Mouse (Mus musculus): ENCODE results near the gene Chrne. TPM values are rescaled to one million over a fixed set of nuclear protein-coding genes. Genes with fewer than 3 reads are reported as not detected.
A peak's percentile ranks its signal among the peaks of the same experiment; 100 is the strongest.

Gene Chrne
- total RNA-seq (2021), result not detected

DNA sequence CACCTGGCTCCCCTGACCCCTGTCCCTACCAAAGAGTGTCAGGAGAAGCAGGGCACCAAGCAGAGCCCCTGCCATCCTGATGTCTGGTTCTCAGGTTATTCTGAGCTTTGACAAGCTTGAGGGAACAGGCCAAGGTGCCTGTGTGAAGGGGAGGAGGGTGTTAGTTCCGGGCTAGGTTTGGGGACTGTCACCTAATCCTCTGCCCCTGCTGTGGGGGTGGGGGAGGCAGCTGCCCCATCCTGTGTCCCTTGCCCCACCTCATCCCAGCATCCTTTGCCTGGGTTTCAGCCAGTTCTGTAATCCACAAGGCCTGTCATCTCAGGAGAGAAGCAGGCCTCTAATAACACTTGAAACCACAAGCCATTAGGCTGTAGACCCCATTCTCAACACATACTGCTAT lies at the start of gene Chrne:
Gene Chrne, minus strand, starts transcription at position 116 of the 400 bp plus-strand sequence.
- intact Hi-C loops (cut with DNase I), result no loop called here
- DNase-seq (ENCODE audit: low spot score), result no peak

DNA sequence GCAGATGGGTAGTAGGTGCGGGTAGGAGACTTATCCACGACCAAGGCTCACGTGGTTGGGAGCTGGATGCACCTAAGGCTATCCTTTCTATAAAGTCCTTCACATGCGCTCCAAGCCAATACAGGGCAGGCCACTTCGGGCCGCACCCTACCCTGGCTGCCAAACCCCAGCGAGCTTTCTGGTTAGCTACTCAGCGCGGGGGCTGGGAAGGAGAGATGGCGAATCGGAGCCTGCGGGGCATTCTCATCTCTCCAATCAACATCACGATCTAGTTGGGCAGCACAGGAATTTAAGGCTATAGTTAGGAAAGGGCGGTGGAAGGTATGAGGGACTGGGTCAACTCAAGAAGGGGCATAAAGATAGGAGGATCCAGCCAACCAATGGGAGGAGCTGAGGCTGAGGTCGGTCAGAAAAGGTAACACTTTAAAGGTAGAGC lies 49.3 kb upstream of the Chrne start:
- intact Hi-C loops (cut with DNase I), result loop anchor here (2.0 kb wide), 1 partner anchor 14 kb away; the partner anchor contains the start of gene Pfn1
- no peak for DNase-seq (ENCODE audit: low spot score)

DNA sequence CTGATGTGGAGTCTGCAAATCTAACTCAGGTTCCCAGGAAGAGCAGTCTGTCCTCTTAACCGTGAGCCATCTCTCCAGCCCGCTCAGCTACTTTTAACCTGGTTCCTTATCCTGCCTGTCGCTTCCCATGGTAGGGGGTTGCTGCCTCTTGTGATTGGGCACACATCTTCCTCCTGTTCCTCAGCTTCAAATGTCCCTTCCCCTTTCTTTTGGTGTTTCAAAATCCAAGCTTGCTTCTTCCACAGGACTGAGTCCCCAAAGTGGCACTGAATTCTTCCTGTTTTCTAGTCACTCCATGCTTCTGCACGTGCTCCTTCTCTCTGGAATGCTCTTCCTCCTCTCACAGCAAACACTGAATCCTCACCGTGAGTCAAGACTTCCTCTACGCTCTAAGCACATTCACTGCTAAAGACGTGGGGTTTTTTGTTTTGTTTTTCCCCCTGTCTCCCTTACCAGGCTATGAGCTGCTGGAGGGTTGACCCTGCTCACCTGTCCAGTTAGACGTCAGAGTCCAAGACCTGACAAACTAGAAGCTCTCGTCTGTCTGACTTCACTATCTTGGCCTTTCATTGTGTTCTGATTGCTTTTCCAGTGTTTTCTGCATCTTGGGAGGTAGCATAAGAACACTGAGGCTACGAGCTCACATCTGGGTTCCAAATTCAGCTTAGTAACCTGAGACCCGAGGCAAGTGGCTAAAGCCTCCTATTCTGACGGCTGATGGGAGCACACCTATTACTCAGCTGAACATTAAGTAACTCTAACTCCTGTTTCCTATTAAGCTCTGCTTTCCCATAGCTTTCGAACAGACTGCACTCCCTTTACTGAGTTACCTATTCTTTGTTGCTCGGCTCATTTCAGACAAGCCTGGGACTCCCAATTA lies 48.5 kb upstream of the Chrne start:
- intact Hi-C loops (cut with DNase I), result loop anchor here (2.0 kb wide), 1 partner anchor 13 kb away; the partner anchor contains the start of gene Pfn1
- DNase-seq (ENCODE audit: low spot score), result no peak

DNA sequence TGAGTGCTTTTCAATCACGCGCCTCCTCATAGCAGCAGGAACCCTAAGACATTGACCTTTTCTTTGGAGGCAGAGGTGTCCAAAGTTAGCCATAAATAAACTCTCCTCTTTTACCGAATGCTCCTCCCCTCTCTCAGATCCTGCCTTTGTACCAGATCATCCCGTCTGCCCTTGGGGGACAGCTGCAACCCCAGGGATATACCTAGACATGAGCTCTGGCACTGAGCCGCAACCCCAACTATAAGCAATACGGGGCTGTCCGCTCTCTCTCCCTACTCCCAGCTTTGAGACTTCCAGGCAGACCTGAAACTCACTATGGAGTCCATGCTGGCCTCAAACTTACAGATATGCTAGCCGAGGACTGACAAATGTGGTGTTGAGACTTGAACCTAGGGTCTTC lies 47.7 kb upstream of the Chrne start:
- intact Hi-C loops (cut with DNase I), result no loop called here
- DNase-seq (ENCODE audit: low spot score), result no peak

DNA sequence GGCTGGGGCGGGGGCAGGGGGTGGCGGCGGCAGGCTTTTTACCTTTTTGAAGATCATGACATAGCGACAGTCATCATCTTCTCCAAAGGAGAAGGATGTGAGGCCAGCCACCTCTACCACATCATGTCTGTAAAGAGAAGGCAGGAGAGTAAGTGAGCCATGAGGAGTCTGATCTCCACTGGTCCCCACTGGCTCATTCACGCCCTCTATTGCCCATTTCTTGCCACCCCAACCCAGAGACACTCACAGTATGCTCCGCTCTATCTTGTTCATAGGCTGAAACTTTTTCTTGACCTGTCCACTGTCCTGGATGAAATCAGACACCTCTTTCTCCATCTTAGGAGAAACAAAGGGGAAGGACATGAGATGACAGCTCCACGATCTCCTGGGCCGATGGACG lies 45.7 kb upstream of the Chrne start:
- intact Hi-C loops (cut with DNase I), result no loop called here
- DNase-seq (ENCODE audit: low spot score), result no peak

DNA sequence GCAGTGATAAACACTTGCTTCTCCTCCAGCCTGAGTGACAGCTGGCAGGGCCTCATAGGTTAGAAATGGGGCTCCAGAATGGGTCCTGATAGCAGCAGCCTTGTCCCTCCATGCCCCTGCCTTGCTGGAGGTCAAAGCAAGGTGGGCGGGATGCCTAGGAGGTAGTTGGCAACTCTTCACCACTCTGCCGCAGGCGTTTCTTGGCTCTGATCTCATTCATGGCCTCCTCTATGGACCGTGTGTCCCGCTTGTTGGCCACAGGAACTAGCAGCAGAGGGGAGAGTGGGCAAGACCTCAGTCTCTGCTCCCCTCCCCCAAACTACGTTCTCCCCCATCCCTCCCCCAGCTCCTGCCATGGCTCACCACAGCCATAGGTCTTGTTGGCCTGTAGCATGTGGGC lies 44.9 kb upstream of the Chrne start:
- intact Hi-C loops (cut with DNase I), result no loop called here

DNA sequence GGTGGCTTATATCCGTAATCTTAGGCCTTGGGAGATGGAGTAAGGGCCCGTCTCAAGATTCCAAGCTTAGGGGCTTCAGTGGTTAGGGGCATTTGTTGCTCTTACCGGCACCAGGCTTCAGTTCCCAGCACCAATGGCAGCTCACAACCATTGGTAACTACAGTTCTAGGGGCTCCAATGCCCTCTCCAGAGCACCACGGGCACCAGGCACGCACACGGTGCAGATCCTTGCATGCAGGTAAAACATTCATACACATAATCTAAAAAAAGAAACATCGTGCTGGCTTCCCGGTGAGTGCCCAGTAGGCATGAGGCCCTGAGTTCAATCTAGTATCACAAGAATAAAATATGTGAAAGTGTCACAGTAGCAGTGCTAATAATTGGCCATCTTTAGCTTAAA lies 44.1 kb upstream of the Chrne start:
- intact Hi-C loops (cut with DNase I), result no loop called here
- no peak for DNase-seq (ENCODE audit: low spot score)

More for the DNA sequence above, 44.9 kb upstream of the Chrne start:
- no peak for DNase-seq (ENCODE audit: low spot score)

DNA sequence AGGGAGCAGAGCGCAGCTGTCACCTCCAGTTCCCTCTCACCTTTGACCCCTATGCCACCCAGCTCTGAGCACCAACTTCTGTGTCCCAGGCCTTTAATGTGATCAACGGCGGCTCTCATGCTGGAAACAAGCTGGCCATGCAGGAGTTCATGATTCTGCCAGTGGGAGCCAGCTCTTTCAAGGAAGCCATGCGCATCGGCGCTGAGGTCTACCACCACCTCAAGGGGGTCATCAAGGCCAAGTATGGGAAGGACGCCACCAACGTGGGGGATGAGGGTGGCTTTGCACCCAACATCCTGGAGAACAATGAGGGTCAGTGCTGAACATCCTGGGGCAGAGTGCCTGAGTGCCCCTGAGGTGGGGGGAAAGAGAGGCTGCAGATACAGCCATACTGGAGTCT lies 41.6 kb upstream of the Chrne start:
- intact Hi-C loops (cut with DNase I), result no loop called here
- DNase-seq (ENCODE audit: low spot score), result no peak

DNA sequence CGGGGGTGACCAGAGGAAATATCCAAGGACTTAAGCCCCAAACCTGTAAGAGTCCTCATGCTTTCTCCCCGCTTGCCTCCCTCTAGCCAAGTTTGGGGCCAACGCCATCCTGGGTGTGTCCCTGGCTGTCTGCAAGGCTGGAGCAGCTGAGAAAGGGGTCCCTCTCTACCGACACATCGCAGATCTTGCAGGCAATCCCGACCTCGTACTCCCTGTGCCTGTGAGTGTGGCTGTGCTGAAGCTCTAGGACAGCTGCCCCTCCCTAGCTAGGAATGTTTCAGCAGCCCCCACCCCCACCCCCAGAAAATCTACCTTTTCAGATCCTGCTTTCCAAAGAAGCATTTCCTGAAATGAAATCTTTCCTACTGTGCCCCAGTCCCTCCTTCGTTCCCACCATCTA lies 39.9 kb upstream of the Chrne start:
- intact Hi-C loops (cut with DNase I), result loop anchor here (10.0 kb wide), 1 partner anchor 644 kb away; the partner anchor contains the start of genes Acadvl and Dlg4
- DNase-seq (ENCODE audit: low spot score), result no peak

DNA sequence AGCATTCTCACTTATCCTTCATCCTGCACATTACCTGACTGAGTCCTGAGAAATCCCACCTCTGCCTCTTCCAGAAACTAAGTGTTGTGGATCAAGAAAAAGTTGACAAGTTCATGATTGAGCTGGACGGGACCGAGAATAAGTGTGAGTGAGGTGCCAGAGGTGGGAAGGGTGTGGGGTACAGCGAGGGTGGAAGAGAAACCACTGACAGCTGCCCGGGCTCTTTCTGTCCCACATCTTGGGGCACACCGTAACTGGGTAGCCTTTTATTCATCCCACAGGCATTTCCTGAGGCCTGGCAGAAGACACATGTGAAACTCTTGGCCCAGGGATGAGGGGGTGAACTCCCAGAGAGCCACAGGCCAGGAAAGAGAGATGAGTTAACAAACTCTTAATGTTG lies 39.5 kb upstream of the Chrne start:
- DNase-seq (ENCODE audit: low spot score), result no peak
- intact Hi-C loops (cut with DNase I), result loop anchor here (10.0 kb wide), 1 partner anchor 644 kb away; the partner anchor contains the start of genes Acadvl and Dlg4

DNA sequence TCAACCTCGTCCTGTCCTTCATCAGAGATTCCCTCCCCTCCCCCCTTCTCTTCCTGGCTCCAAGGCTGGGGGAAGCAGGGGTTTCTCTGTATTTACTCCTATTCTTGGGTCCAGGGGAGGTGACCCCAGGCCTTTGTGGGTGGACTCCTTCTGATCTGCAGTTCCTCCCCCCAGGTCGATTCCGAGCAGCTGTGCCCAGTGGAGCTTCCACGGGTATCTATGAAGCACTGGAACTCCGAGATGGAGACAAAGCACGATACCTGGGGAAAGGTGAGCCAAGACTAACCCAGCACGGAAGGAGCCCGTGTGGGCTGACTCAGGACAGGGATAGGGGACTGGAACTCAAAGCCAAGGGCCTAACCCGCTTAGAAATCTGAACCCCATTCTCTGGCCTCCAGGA lies 39.0 kb upstream of the Chrne start:
- intact Hi-C loops (cut with DNase I), result loop anchor here (10.0 kb wide), 1 partner anchor 643 kb away; the partner anchor contains the start of genes Acadvl and Dlg4
- DNase-seq (ENCODE audit: low spot score), result no peak

DNA sequence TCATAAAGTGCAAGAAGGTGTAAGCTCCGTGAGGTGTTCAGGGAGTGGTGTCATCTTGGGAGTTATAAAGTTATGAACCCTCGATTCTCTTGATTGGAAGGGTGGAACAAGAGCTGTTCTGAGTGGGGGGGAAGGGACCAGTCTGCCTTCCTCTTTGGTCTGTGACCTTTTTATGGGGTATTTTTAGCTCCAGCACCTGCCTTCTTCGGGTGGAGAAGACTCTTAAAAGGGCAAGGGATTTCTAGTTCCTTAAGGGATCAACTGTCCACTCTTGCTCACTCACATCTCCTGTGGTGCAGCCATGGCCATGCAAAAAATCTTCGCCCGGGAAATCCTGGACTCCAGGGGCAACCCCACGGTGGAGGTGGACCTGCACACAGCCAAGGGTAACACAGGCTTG lies 38.6 kb upstream of the Chrne start:
- DNase-seq (ENCODE audit: low spot score), result no peak
- intact Hi-C loops (cut with DNase I), result loop anchor here (10.0 kb wide), 1 partner anchor 643 kb away; the partner anchor contains the start of genes Acadvl and Dlg4

DNA sequence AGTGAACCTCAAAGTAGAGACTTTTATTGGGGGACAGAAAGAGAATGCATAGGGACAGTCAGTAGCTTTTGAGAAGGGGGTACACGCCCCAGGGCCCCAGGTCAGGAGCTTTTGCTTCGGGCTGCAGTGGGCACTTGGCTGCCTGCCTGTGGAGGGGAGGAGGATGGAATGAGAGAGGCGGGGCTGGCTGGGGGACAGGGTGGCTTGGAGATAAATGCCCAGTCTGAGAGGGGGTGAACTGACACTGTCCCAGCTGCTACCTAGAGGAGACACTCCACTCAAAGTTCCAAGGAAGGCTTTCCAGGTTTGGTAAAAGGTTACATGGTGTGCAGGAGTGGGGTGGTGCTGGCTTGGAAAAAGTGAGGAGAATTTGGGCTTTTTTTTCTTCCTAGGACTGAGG lies 37.9 kb upstream of the Chrne start, which contains the start of gene Eno3:
Gene Eno3, plus strand, starts transcription at position 239 of the 400 bp plus-strand sequence.
- no peak for DNase-seq (ENCODE audit: low spot score)
- intact Hi-C loops (cut with DNase I), result loop anchor here (10.0 kb wide), 1 partner anchor 642 kb away; the partner anchor contains the start of genes Acadvl and Dlg4

DNA sequence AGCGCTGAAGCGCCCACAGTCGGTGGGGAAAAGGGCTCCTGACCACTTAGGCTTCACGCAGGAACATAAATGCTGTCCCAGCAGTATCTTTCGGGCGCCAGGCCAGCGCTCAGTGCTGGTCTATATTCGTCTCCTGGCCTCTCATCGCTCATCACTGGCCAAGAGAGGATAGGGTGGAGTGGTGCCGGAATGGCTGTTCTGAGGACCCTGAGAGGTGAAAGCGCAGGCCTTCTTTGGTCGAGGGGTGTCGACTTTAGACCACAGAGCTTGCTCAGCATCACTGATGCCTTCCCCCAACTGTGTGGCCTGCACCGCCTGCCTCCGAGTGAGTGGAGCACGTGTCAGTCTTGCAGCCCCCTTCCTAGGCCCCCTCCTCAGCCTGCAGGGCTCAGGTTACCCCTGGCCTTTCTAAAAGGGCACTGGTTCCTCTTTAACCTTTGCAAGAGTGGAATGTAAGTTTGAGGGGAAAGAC lies 37.5 kb upstream of the Chrne start:
- DNase-seq (ENCODE audit: low spot score), result peak; percentile 59
- intact Hi-C loops (cut with DNase I), result loop anchor here (10.0 kb wide), 1 partner anchor 642 kb away; the partner anchor contains the start of genes Acadvl and Dlg4

DNA sequence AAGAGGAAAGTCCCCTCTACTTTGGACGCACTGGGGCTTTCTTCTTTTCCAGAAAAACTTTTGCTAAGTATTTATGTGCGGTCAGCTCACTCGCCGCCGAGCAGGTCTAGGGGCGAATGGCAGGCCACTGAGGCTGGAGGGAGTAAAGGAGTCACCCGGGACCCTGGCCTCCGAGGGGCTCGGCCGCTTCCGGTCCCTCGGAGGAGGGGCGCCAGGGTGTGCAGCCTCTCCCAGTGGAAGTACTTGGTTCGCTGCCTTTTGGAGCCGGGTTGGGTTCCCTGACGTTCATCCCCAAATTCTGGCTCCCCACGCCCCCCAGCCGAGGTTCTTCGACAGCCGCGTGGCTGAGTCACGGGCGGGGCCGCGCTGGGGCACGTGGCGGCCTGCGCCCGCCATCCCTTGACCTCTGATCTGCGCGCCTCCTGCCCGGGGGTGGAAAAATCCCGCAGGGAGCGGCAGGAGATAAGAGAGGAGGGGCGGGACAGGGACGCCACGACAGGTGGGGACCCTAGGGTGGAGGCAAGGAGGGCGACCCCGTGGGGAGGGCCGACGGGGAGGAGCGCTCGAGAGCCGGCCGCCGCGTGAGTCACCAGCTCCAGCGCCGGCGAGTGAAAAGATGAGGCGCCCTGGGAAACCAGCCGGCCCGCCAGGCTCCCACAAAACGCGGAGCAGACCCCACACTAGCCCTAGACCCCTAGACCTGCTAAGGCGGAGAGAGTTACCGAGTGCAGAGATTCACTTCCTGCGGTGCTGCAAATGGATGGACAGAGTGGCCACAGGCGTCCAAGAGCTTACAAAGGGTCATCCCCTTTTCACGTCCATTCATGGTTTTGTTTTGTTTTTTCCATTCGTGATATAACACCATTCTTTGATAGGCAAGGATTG lies 36.8 kb upstream of the Chrne start:
- peak; percentile 67 for DNase-seq (ENCODE audit: low spot score)
- intact Hi-C loops (cut with DNase I), result loop anchor here (2.0 to 10.0 kb wide), 2 partner anchors 13 to 641 kb away; partner anchors contain the start of genes Acadvl, Dlg4 and Spag7

DNA sequence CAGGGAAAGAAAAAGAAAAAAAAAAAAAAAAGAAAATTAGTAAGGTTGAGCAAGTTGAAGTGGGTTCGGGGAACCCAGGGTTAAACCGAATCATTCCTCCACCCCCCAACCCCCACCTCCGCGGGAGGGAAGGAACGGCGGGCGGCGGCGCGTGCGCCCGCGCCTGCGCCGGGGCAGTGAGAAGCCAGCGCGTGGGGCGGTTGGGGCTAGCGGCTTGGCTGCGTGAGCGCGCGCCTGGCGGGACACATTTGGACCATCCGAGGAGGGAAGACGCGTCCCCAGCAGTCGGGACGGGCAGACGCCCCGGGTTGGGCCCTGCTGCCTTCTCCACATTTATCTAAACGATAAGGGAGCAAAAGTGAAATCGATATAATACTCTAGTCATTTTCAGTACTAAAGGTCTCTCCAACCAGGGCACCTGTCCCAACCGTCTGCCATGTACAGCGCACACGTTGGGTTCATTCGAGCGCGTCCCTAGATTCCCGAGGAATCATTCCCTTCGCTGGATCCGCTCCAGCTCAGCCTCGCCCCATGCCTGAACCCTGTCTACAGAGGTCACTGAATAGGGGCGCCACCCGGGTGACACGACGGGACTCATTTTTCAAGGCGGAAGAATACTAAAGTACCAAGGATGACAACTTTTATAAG lies 36.0 kb upstream of the Chrne start:
- DNase-seq (ENCODE audit: low spot score), result peak; percentile 71
- intact Hi-C loops (cut with DNase I), result loop anchor here (2.0 to 10.0 kb wide), 2 partner anchors 14 to 640 kb away; partner anchors contain the start of genes Acadvl, Dlg4 and Spag7

DNA sequence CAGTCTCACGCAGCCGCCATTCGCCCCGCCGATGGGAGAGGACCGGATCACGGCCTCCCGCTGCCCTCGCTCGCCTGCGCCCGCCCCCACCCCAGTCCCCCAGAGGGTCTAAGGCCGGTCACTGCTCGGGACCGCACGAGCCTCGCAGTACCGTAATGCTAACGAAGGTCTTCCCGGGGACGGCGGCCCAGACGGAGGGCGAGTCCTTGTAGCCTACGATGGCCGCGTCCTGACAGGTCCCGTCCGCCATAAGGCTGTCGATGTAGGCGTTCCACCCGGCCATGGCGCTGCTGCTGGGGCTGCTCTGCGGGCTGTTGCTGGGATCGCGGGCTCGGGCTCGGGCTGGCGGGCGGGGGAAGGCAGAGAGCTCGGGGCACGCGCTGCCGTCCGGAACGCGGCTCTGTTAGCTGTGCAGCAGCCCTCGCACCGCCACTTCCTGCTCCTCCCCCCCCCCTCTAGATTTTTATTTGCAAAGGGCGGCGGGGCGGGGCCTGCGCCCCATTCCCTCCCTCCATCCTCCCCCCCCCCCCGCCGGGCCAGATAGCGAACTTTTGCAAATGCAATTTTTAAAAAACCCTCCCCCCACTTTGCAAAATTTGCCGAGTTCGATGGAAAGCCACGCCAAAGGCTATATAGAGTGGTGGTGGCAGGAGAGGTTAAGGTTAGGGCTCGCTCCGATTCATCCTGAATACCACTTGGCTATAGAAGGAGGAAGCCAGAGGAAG lies 35.3 kb upstream of the Chrne start, which contains the start of gene Pfn1:
Gene Pfn1, minus strand, starts transcription at position 447 of the 725 bp plus-strand sequence.
- intact Hi-C loops (cut with DNase I), result loop anchor here (2.0 to 10.0 kb wide), 2 partner anchors 14 to 640 kb away; partner anchors contain the start of genes Acadvl, Dlg4 and Spag7
- DNase-seq (ENCODE audit: low spot score), result peak; percentile 50

Measured in heart, postnatal 25 days (tissue).